Mouse (Mus musculus): ENCODE data around the gene Cpsf4l. TPM values are rescaled to one million over a fixed set of nuclear protein-coding genes. Genes with fewer than 3 reads are reported as not detected.

Cpsf4l gene
- polyA plus RNA-seq, 1 experiment from 2014 or later, result 0.18 TPM

DNA sequence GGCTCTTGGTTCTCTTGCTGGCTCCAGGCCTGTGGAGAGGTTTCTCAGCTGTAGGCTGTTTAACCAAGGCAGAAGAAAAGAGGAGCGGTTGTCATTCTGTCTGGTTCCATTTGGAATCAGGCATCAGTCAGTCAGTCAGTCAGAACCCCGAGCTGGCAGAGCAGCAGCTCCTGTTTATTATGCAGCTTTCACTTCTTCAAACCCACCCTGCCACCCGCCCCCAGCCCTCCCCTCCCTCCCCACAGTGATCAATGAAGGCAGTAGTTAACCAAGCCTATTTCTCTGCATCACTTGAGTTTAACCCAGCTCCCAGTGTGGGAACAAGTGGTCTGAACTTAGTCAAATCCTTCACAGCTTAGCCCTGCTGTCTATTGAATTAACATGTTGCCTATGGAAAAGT, 18.0 kb downstream of the Cpsf4l start:
- no peak overlapping the region for H3K4me3 ChIP-seq (replicated peaks; ENCODE audit: low read length)
- ATAC-seq (ENCODE audit: insufficient read depth, low FRiP score), result no peak
- peaks cover 28% of the 10 kb centered on the region for H3K36me3 ChIP-seq (ENCODE audit: control insufficient read depth, insufficient read depth, low read length)
- H3K4me2 ChIP-seq (ENCODE audit: low read depth, low read length), result no peak overlapping the region
- 65% methylated on average over 3 of the region's 3 CpGs for WGBS
- H3K27ac ChIP-seq (ENCODE audit: low read length), result no peak overlapping the region
- no peaks in the 10 kb centered on the region for H3K9me3 ChIP-seq (replicated peaks; ENCODE audit: control insufficient read depth, low read length)
- no peak overlapping the region for H3K9ac ChIP-seq (ENCODE audit: low read length)
- no peaks in the 10 kb centered on the region for H3K27me3 ChIP-seq (ENCODE audit: control insufficient read depth, insufficient read depth, low read length)
- peaks cover 6% of the 10 kb centered on the region; the same call in 1 of the 2 replicates for H3K4me1 ChIP-seq (ENCODE audit: control insufficient read depth, insufficient read depth, low read length)

DNA sequence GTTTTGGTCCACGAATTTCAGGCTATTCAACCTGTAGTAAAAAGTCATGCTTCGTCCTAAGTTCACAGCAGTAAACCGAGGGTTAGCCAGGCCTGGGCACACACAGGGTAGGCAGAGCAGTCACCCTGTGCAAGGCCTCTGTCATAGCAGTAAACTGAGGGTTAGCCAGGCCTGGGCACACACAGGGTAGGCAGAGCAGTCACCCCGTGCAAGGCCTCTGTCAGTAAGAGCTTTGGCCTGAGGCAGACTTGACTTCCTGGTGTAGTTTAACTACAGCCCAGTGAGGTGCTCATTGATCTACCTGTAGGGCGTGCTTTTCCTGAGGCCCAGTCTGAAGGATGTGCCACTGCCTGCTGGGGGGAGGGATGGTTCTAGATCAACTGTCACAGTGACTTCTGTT, 18.5 kb downstream of the Cpsf4l start:
- peaks cover 10% of the 10 kb centered on the region for H3K4me1 ChIP-seq (ENCODE audit: control insufficient read depth, insufficient read depth, low read length)
- peaks cover 28% of the 10 kb centered on the region for H3K36me3 ChIP-seq (ENCODE audit: control insufficient read depth, insufficient read depth, low read length)
- H3K4me3 ChIP-seq (replicated peaks; ENCODE audit: low read length), result no peak overlapping the region
- H3K4me2 ChIP-seq (ENCODE audit: low read depth, low read length), result no peak overlapping the region
- 82% methylated on average over 5 of the region's 5 CpGs for whole genome bisulfite sequencing
- no peak overlapping the region for H3K9ac ChIP-seq (ENCODE audit: low read length)
- ATAC-seq (ENCODE audit: insufficient read depth, low FRiP score), result peak; percentile 54; the same call in 1 of the 2 replicates
- no peaks in the 10 kb centered on the region for H3K9me3 ChIP-seq (replicated peaks; ENCODE audit: control insufficient read depth, low read length)
- H3K27me3 ChIP-seq (ENCODE audit: control insufficient read depth, insufficient read depth, low read length), result no peaks in the 10 kb centered on the region
- H3K27ac ChIP-seq (ENCODE audit: low read length), result 0 out of 2 replicates have a peak overlapping the region, but pooled peaks have one; percentile 20

DNA sequence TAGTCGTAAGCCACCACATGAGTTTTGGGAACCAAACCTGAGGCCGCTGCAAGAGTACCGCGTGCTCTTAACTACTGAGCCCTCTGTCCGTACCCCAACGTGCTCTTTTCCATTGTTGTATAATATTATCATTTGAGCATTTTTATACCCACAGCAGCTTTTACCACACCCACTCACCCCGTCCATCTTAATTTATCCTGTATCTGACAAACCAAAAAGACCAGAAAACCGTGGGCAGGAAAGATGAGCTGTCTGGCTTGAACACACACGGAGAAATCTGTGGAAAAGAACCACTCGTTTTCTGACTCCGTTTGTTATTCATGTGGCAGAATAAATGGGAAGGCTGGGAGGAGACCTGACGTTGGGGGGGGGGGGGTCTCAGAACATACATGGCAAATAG, 19.3 kb downstream of the Cpsf4l start:
- Histone ChIP-seq H3K9me3 (replicated peaks; ENCODE audit: control insufficient read depth, low read length) (no peaks in the 10 kb centered on the region), H3K27me3 (ENCODE audit: control insufficient read depth, insufficient read depth, low read length) (no peaks in the 10 kb centered on the region), H3K4me2 (ENCODE audit: low read depth, low read length) (no peak overlapping the region), H3K9ac (ENCODE audit: low read length) (no peak overlapping the region), H3K4me3 (replicated peaks; ENCODE audit: low read length) (no peak overlapping the region), H3K4me1 (ENCODE audit: control insufficient read depth, insufficient read depth, low read length) (peaks cover 10% of the 10 kb centered on the region), H3K27ac (ENCODE audit: low read length) (no peak overlapping the region), H3K36me3 (ENCODE audit: control insufficient read depth, insufficient read depth, low read length) (peaks cover 26% of the 10 kb centered on the region)
- ATAC-seq (ENCODE audit: insufficient read depth, low FRiP score), result no peak
- WGBS, result 85% methylated on average over 12 of the region's 12 CpGs

DNA sequence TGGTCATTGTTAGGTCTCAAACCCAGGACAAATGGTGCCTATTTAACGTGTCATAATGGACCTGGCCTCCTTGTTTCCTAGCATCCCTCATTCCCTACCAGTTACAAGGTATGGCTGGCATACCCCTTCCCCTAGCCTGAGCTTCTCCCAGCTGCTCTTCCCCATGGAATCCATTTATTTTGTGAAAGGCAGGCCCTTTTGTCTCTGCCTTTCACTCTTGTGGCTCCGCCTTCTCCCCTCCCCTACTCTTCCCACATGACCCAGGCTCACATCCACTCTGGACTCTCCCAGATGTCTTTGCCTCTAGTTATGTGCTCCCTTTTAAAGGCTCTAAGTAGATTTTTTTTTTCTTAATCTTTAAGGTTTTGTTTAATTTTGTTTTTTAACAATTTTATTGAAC, 22.8 kb downstream of the Cpsf4l start:
- Histone ChIP-seq H3K4me2 (ENCODE audit: low read depth, low read length) (no peak overlapping the region), H3K9ac (ENCODE audit: low read length) (no peak overlapping the region), H3K27ac (ENCODE audit: low read length) (no peak overlapping the region), H3K36me3 (ENCODE audit: control insufficient read depth, insufficient read depth, low read length) (peaks cover 17% of the 10 kb centered on the region), H3K4me1 (ENCODE audit: control insufficient read depth, insufficient read depth, low read length) (peaks cover 26% of the 10 kb centered on the region), H3K9me3 (replicated peaks; ENCODE audit: control insufficient read depth, low read length) (no peaks in the 10 kb centered on the region), H3K4me3 (replicated peaks; ENCODE audit: low read length) (no peak overlapping the region), H3K27me3 (ENCODE audit: control insufficient read depth, insufficient read depth, low read length) (no peaks in the 10 kb centered on the region)
- 64% methylated on average over 2 of the region's 2 CpGs for WGBS
- no peak for ATAC-seq (ENCODE audit: insufficient read depth, low FRiP score)

DNA sequence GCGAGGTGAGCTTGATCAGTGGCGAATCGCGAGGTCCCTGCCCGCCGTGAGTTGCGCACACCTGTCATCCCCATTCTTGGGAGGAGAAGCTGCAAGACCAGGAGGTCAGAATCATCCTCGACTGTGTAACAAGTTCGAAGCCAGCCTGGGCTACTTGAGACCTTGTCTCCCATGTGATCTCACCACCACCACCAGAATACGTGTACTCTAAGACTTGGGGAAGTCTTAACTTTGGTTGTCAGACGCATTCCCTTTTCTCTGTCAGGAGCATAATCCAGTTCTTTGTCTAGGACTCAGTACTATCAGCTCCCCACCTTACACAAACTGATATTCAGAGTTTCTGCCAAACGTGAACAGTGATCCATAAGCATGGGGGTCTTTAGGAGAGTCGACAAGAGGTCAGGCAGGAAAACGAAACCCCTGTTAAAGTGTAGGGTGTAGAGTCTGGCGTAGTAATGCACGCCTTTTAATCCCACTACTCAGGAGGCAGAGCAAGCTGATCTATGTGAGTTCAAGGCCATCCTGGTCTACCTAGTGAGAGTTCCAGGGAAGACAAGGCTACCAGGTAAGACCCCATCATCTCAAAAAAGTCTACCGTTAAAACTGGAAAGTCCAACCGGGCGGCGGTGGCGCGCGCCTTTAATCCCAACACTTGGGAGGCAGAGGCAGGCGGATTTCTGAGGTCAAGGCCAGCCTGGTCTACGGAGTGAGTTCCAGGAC, 24.9 kb downstream of the Cpsf4l start:
- peak overlapping the region; percentile 92 for H3K9ac ChIP-seq (ENCODE audit: low read length)
- no peak for ATAC-seq (ENCODE audit: insufficient read depth, low FRiP score)
- peak overlapping the region; percentile 95 for H3K4me3 ChIP-seq (replicated peaks; ENCODE audit: low read length)
- no peaks in the 10 kb centered on the region for H3K27me3 ChIP-seq (ENCODE audit: control insufficient read depth, insufficient read depth, low read length)
- WGBS, result 40% methylated on average over 25 of the region's 25 CpGs
- H3K4me1 ChIP-seq (ENCODE audit: control insufficient read depth, insufficient read depth, low read length), result peaks cover 33% of the 10 kb centered on the region
- H3K36me3 ChIP-seq (ENCODE audit: control insufficient read depth, insufficient read depth, low read length), result peaks cover 17% of the 10 kb centered on the region
- peak overlapping the region; percentile 97; the same call in 1 of the 2 replicates for H3K27ac ChIP-seq (ENCODE audit: low read length)
- H3K4me2 ChIP-seq (ENCODE audit: low read depth, low read length), result peak overlapping the region; percentile 68
- no peaks in the 10 kb centered on the region for H3K9me3 ChIP-seq (replicated peaks; ENCODE audit: control insufficient read depth, low read length)

DNA sequence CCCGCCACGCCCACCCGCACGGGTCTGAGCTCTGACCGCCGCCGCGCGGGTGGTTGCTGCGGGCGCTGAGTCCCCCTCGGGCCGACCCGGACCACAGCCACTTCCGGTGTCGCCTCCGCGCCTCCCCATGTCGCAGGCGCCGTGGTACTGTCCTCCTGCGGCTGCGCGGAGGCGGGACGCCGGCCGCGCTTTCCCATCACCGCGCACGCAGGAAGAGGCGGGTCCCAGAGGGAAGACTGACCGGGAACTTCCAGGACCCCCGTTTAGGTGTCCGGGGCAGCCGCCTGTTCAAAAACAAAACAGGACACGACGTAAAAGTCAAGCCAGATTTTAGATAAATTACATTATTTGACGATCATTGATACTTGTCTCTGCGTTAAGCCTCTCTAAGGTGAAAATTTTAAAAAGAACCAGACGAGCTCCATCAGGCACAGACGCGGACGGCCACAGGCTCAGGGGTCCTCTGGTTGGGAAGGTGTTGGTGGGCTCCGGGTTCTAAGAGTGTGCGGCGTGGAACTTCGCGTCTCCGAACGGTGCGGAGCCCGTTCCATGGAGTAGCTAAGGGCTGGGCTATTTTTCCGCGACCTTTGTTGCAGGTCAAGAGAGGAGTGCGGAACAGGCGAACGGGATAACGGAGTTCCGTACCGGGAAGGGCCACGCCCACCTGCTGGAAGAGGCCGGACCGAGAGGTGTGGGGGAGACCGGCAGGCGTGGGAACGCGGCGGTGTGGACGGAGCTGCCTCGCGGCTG, 25.7 kb downstream of the Cpsf4l start, which contains the start of the genes Fam104a and D11Wsu47e:
Gene Fam104a (minus strand): TSS at position 199 of the 750 bp plus-strand sequence.
Gene D11Wsu47e (plus strand): TSS at position 456 of the 750 bp plus-strand sequence.
- peak; percentile 95 for ATAC-seq (ENCODE audit: insufficient read depth, low FRiP score)
- Histone ChIP-seq H3K4me1 (ENCODE audit: control insufficient read depth, insufficient read depth, low read length) (peaks cover 33% of the 10 kb centered on the region), H3K4me3 (replicated peaks; ENCODE audit: low read length) (peak within 1 kb of the TSS; percentile 95), H3K36me3 (ENCODE audit: control insufficient read depth, insufficient read depth, low read length) (peaks cover 11% of the 10 kb centered on the region; the same call in 1 of the 2 replicates), H3K9ac (ENCODE audit: low read length) (peak within 1 kb of the TSS; percentile 92), H3K4me2 (ENCODE audit: low read depth, low read length) (peak within 1 kb of the TSS; percentile 68), H3K27me3 (ENCODE audit: control insufficient read depth, insufficient read depth, low read length) (no peaks in the 10 kb centered on the region), H3K9me3 (replicated peaks; ENCODE audit: control insufficient read depth, low read length) (no peaks in the 10 kb centered on the region), H3K27ac (ENCODE audit: low read length) (peak within 1 kb of the TSS; percentile 97)
- WGBS, result under 1% methylated on average over 73 of the region's 73 CpGs

DNA sequence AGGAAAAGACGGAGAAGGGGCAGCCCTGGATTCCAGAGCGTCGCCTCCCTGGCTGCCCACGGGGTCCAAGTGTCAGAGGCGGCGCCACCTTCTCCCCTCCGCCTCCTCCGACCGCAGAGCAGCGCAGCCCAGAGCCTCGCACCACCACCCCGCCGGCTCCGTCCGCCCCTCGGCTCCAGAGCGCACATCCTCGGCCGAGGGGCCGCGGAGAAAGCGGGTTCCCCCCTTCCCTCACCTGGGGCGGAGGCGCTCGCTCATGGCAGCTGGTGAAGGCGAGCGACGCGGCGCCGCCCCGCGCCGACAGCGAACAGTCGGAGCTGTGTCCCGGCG, 26.2 kb downstream of the Cpsf4l start:
- ATAC-seq (ENCODE audit: insufficient read depth, low FRiP score), result peak; percentile 67; the same call in 1 of the 2 replicates
- WGBS, result 1% methylated on average over 36 of the region's 38 CpGs
- Histone ChIP-seq H3K4me1 (ENCODE audit: control insufficient read depth, insufficient read depth, low read length) (peaks cover 33% of the 10 kb centered on the region), H3K9me3 (replicated peaks; ENCODE audit: control insufficient read depth, low read length) (no peaks in the 10 kb centered on the region), H3K4me3 (replicated peaks; ENCODE audit: low read length) (peak overlapping the region; percentile 95), H3K27ac (ENCODE audit: low read length) (peak overlapping the region; percentile 97), H3K9ac (ENCODE audit: low read length) (peak overlapping the region; percentile 92), H3K27me3 (ENCODE audit: control insufficient read depth, insufficient read depth, low read length) (no peaks in the 10 kb centered on the region), H3K4me2 (ENCODE audit: low read depth, low read length) (peak overlapping the region; percentile 58), H3K36me3 (ENCODE audit: control insufficient read depth, insufficient read depth, low read length) (peaks cover 6% of the 10 kb centered on the region; the same call in 1 of the 2 replicates)

DNA sequence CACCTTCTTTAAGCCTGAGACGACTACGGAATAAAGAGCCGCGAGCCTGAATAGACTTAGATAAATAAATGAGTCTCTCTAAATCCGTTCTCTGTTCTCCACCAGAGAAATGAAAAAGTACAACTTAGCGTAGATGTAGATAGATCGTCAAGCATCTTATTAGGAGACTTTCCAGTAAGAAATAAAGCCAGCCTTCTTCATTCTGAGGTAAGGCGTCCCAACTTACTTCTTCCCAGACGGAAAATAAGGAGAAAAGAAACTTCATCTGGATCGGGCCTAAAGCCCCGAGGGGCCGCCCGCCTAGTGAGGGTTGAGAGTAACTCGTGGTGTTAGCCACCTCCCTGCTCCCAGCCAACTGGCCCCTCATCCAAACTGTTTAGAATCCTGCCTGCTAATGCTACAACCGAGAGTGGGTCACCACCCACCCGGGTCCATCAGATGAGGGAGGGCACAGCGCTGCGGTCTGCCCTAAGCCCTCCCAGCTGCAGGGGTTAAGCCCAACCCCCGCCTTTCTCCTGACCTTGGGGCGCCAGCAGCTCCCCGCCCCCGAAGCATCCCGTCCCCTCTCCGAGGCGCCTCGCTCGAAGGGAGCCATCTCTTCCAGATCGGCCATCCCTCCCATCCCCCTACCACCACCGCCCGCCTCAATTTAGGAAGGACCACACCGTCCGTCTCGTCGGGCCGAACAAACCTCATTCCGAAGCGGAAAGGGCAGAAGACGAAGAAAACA, 26.8 kb downstream of the Cpsf4l start:
- peak; percentile 29; the same call in 1 of the 2 replicates for ATAC-seq (ENCODE audit: insufficient read depth, low FRiP score)
- peak overlapping the region; percentile 95 for H3K4me3 ChIP-seq (replicated peaks; ENCODE audit: low read length)
- H3K27me3 ChIP-seq (ENCODE audit: control insufficient read depth, insufficient read depth, low read length), result no peaks in the 10 kb centered on the region
- WGBS, result under 1% methylated on average over 36 of the region's 38 CpGs
- H3K4me1 ChIP-seq (ENCODE audit: control insufficient read depth, insufficient read depth, low read length), result peaks cover 33% of the 10 kb centered on the region
- peak overlapping the region; percentile 92 for H3K9ac ChIP-seq (ENCODE audit: low read length)
- peak overlapping the region; percentile 58 for H3K4me2 ChIP-seq (ENCODE audit: low read depth, low read length)
- no peaks in the 10 kb centered on the region for H3K9me3 ChIP-seq (replicated peaks; ENCODE audit: control insufficient read depth, low read length)
- peak overlapping the region; percentile 97 for H3K27ac ChIP-seq (ENCODE audit: low read length)
- peaks cover 2% of the 10 kb centered on the region; the same call in 1 of the 2 replicates for H3K36me3 ChIP-seq (ENCODE audit: control insufficient read depth, insufficient read depth, low read length)
